Mouse (Mus musculus): ENCODE data around the gene Cdk4. TPM values are rescaled to one million over a fixed set of nuclear protein-coding genes. Genes with fewer than 3 reads are reported as not detected.

Cdk4 gene
- polyA plus RNA-seq, 1 experiment from 2014 or later = 1,915 TPM

GRCm38 (mm10) chr10:127040569-127041214 lies 22.6 kb upstream of the Cdk4 start:
- peak overlapping the region; percentile 65 for H3K4me3 ChIP-seq (ENCODE audit: low read depth, low read length)
- peaks cover 10% of the 10 kb centered on the region; the same call in 1 of the 2 replicates for H3K36me3 ChIP-seq (ENCODE audit: control insufficient read depth, insufficient read depth, low read length)
- H3K27me3 ChIP-seq (replicated peaks; ENCODE audit: control insufficient read depth, insufficient read depth, low read length) = peaks cover 10% of the 10 kb centered on the region; the same call in 1 of the 2 replicates
- no peaks in the 10 kb centered on the region for H3K9me3 ChIP-seq (ENCODE audit: control insufficient read depth, low read length)
- H3K27ac ChIP-seq (ENCODE audit: low read depth) = no peak overlapping the region
- peak overlapping the region; percentile 59 for H3K9ac ChIP-seq (ENCODE audit: low read length)
- H3K4me2 ChIP-seq (ENCODE audit: low read length) = peak overlapping the region; percentile 99
- peaks cover 8% of the 10 kb centered on the region for H3K4me1 ChIP-seq (replicated peaks; ENCODE audit: control insufficient read depth, insufficient read depth, low read length)
- no peak for DNase-seq (ENCODE audit: low spot score)
- 0 out of 2 replicates have a peak, but pooled peaks have one; percentile 7 for ATAC-seq (replicated peaks; ENCODE audit: low FRiP score, low TSS enrichment, low read depth)
- WGBS = under 1% methylated on average over 20 of the region's 20 CpGs

GRCm38 (mm10) chr10:127041274-127041766 lies 22.0 kb upstream of the Cdk4 start, which contains the start of the genes Mettl1 and Eef1akmt3:
Mettl1 (plus strand) TSS chr10:127041414.
Eef1akmt3 (minus strand) TSS chr10:127041513.
- no peaks in the 10 kb centered on the region for H3K9me3 ChIP-seq (ENCODE audit: control insufficient read depth, low read length)
- H3K9ac ChIP-seq (ENCODE audit: low read length) = peak within 1 kb of the TSS; percentile 59
- H3K4me3 ChIP-seq (ENCODE audit: low read depth, low read length) = peak within 1 kb of the TSS; percentile 65
- ATAC-seq (replicated peaks; ENCODE audit: low FRiP score, low TSS enrichment, low read depth) (peak; percentile 69), DNase-seq (ENCODE audit: low spot score) (no peak)
- H3K27me3 ChIP-seq (replicated peaks; ENCODE audit: control insufficient read depth, insufficient read depth, low read length) = peaks cover 10% of the 10 kb centered on the region; the same call in 1 of the 2 replicates
- H3K36me3 ChIP-seq (ENCODE audit: control insufficient read depth, insufficient read depth, low read length) = peaks cover 13% of the 10 kb centered on the region; the same call in 1 of the 2 replicates
- H3K4me1 ChIP-seq (replicated peaks; ENCODE audit: control insufficient read depth, insufficient read depth, low read length) = peaks cover 8% of the 10 kb centered on the region
- under 1% methylated on average over 28 of the region's 28 CpGs for WGBS
- peak within 1 kb of the TSS; percentile 99 for H3K4me2 ChIP-seq (ENCODE audit: low read length)
- H3K27ac ChIP-seq (ENCODE audit: low read depth) = peak within 1 kb of the TSS; percentile 48; the same call in 1 of the 2 replicates

GRCm38 (mm10) chr10:127041774-127042338 lies 21.5 kb upstream of the Cdk4 start:
- Histone ChIP-seq H3K4me1 (replicated peaks; ENCODE audit: control insufficient read depth, insufficient read depth, low read length) (peaks cover 8% of the 10 kb centered on the region), H3K27ac (ENCODE audit: low read depth) (peak overlapping the region; percentile 48; the same call in 1 of the 2 replicates), H3K36me3 (ENCODE audit: control insufficient read depth, insufficient read depth, low read length) (peaks cover 16% of the 10 kb centered on the region; the same call in 1 of the 2 replicates), H3K4me3 (ENCODE audit: low read depth, low read length) (peak overlapping the region; percentile 65), H3K27me3 (replicated peaks; ENCODE audit: control insufficient read depth, insufficient read depth, low read length) (peaks cover 10% of the 10 kb centered on the region; the same call in 1 of the 2 replicates), H3K9ac (ENCODE audit: low read length) (peak overlapping the region; percentile 59), H3K4me2 (ENCODE audit: low read length) (peak overlapping the region; percentile 99), H3K9me3 (ENCODE audit: control insufficient read depth, low read length) (no peaks in the 10 kb centered on the region)
- DNase-seq (ENCODE audit: low spot score) = peak; percentile 98
- 1% methylated on average over 44 of the region's 44 CpGs for WGBS
- peak; percentile 88 for ATAC-seq (replicated peaks; ENCODE audit: low FRiP score, low TSS enrichment, low read depth)

- peaks cover 16% of the 10 kb centered on the region; the same call in 1 of the 2 replicates for H3K36me3 ChIP-seq (ENCODE audit: control insufficient read depth, insufficient read depth, low read length)
- peak overlapping the region; percentile 48; the same call in 1 of the 2 replicates for H3K27ac ChIP-seq (ENCODE audit: low read depth)
- H3K4me1 ChIP-seq (replicated peaks; ENCODE audit: control insufficient read depth, insufficient read depth, low read length) = peaks cover 8% of the 10 kb centered on the region
- peak overlapping the region; percentile 99 for H3K4me2 ChIP-seq (ENCODE audit: low read length)
- no peaks in the 10 kb centered on the region for H3K9me3 ChIP-seq (ENCODE audit: control insufficient read depth, low read length)
- peak overlapping the region; percentile 59 for H3K9ac ChIP-seq (ENCODE audit: low read length)
- ATAC-seq (replicated peaks; ENCODE audit: low FRiP score, low TSS enrichment, low read depth) (no peak), DNase-seq (ENCODE audit: low spot score) (no peak)
- peak overlapping the region; percentile 65 for H3K4me3 ChIP-seq (ENCODE audit: low read depth, low read length)
- WGBS = 14% methylated on average over 5 of the region's 5 CpGs
- peaks cover 15% of the 10 kb centered on the region for H3K27me3 ChIP-seq (replicated peaks; ENCODE audit: control insufficient read depth, insufficient read depth, low read length)
Measured at GRCm38 (mm10) chr10:127042468-127043115, 20.7 kb upstream of the Cdk4 start.

- ATAC-seq (replicated peaks; ENCODE audit: low FRiP score, low TSS enrichment, low read depth) = no peak
- peak overlapping the region; percentile 99; the same call in 1 of the 2 replicates for H3K4me2 ChIP-seq (ENCODE audit: low read length)
Measured at GRCm38 (mm10) chr10:127043187-127043586, 20.1 kb upstream of the Cdk4 start.

DNA sequence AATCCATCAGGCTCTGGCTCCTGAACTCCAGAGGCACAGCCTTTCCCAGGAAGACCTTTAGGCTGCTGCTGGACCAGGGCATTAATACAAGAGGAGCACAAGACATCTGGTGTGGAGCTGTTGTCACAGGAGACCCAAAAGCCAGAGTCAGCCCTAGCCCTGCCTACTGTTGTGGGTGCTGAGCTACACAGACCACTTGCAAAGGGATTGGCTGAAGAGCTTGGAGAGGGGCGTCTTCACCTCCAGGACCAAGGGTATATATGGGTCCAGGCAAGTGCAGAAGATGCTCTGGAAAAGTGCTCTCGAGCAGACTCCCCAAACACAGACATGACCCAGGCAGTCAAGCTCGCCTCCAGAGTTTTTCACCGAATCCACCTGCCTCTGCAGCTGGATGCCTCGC lies 15.4 kb upstream of the Cdk4 start, which contains the start of gene Cyp27b1:
Gene Cyp27b1, plus strand, starts transcription at position 297 of the 400 bp plus-strand sequence.
- peaks cover 51% of the 10 kb centered on the region for H3K27me3 ChIP-seq (replicated peaks; ENCODE audit: control insufficient read depth, insufficient read depth, low read length)
- WGBS = 35% methylated on average over 5 of the region's 5 CpGs
- peak within 1 kb of the TSS; percentile 31 for H3K4me2 ChIP-seq (ENCODE audit: low read length)
- no peak within 1 kb of the TSS for H3K27ac ChIP-seq (ENCODE audit: low read depth)
- H3K9me3 ChIP-seq (ENCODE audit: control insufficient read depth, low read length) = no peaks in the 10 kb centered on the region
- H3K4me1 ChIP-seq (replicated peaks; ENCODE audit: control insufficient read depth, insufficient read depth, low read length) = 0 out of 2 replicates have a peak, but pooled peaks cover under 1% of the 10 kb centered on the region
- no peak for ATAC-seq (replicated peaks; ENCODE audit: low FRiP score, low TSS enrichment, low read depth)
- H3K4me3 ChIP-seq (ENCODE audit: low read depth, low read length) = peak within 1 kb of the TSS; percentile 16
- H3K36me3 ChIP-seq (ENCODE audit: control insufficient read depth, insufficient read depth, low read length) = peaks cover 16% of the 10 kb centered on the region; the same call in 1 of the 2 replicates
- DNase-seq (ENCODE audit: low spot score) = no peak
- no peak within 1 kb of the TSS for H3K9ac ChIP-seq (ENCODE audit: low read length)

More at GRCm38 (mm10) chr10:127043187-127043586, 20.1 kb upstream of the Cdk4 start:
- H3K9ac ChIP-seq (ENCODE audit: low read length) = no peak overlapping the region
- H3K36me3 ChIP-seq (ENCODE audit: control insufficient read depth, insufficient read depth, low read length) = peaks cover 16% of the 10 kb centered on the region; the same call in 1 of the 2 replicates
- peaks cover 8% of the 10 kb centered on the region for H3K4me1 ChIP-seq (replicated peaks; ENCODE audit: control insufficient read depth, insufficient read depth, low read length)
- H3K27me3 ChIP-seq (replicated peaks; ENCODE audit: control insufficient read depth, insufficient read depth, low read length) = peaks cover 21% of the 10 kb centered on the region
- WGBS = 91% methylated on average over 6 of the region's 6 CpGs
- H3K27ac ChIP-seq (ENCODE audit: low read depth) = no peak overlapping the region
- no peak overlapping the region for H3K4me3 ChIP-seq (ENCODE audit: low read depth, low read length)
- H3K9me3 ChIP-seq (ENCODE audit: control insufficient read depth, low read length) = no peaks in the 10 kb centered on the region
- no peak for DNase-seq (ENCODE audit: low spot score)

GRCm38 (mm10) chr10:127048608-127049394 lies 14.5 kb upstream of the Cdk4 start:
- peaks cover 16% of the 10 kb centered on the region; the same call in 1 of the 2 replicates for H3K36me3 ChIP-seq (ENCODE audit: control insufficient read depth, insufficient read depth, low read length)
- H3K4me3 ChIP-seq (ENCODE audit: low read depth, low read length) = peak overlapping the region; percentile 16
- 5% methylated on average over 35 of the region's 35 CpGs for WGBS
- no peak overlapping the region for H3K27ac ChIP-seq (ENCODE audit: low read depth)
- H3K9ac ChIP-seq (ENCODE audit: low read length) = no peak overlapping the region
- DNase-seq (ENCODE audit: low spot score) (no peak), ATAC-seq (replicated peaks; ENCODE audit: low FRiP score, low TSS enrichment, low read depth) (no peak)
- H3K9me3 ChIP-seq (ENCODE audit: control insufficient read depth, low read length) = no peaks in the 10 kb centered on the region
- H3K4me1 ChIP-seq (replicated peaks; ENCODE audit: control insufficient read depth, insufficient read depth, low read length) = no peaks in the 10 kb centered on the region
- H3K4me2 ChIP-seq (ENCODE audit: low read length) = peak overlapping the region; percentile 31
- peaks cover 51% of the 10 kb centered on the region for H3K27me3 ChIP-seq (replicated peaks; ENCODE audit: control insufficient read depth, insufficient read depth, low read length)
